Mouse (Mus musculus): ENCODE results near the gene Clcn5. TPM values are rescaled to one million over a fixed set of nuclear protein-coding genes. Genes with fewer than 3 reads are reported as not detected.

Gene Clcn5
- total RNA-seq, 2 experiments from 2014 or later: 16.2 to 20.1 TPM

DNA sequence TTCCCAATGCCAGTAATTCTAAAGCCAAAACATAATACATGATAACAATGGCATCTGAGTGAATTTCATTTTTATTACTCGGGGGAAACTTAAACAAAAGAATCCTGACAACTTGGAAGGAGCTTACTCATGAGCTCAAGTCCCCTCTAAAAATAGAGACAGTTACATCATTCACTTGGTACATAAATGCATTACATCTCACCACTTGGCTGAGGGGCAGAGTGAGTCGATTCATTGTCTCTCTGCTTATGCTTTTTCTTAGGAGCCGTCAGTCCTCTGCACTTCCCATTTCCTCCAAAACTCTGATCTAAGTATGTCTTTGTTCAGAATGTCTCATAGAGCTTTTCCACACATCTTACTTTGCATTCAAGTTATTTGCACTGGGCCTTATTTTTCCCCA lies 63.1 kb downstream of the Clcn5 start:
- intact Hi-C loops (cut with DNase I): no loop called here
- DNase-seq (ENCODE audit: extremely low spot score in 1 of 2, low spot score in 2 of 2): no peak

- intact Hi-C loops (cut with DNase I): no loop called here
- DNase-seq (ENCODE audit: extremely low spot score in 1 of 2, low spot score in 2 of 2): no peak
Observed at GRCm38 (mm10) chrX:7204099-7204498, 115.1 kb downstream of the Clcn5 start.

DNA sequence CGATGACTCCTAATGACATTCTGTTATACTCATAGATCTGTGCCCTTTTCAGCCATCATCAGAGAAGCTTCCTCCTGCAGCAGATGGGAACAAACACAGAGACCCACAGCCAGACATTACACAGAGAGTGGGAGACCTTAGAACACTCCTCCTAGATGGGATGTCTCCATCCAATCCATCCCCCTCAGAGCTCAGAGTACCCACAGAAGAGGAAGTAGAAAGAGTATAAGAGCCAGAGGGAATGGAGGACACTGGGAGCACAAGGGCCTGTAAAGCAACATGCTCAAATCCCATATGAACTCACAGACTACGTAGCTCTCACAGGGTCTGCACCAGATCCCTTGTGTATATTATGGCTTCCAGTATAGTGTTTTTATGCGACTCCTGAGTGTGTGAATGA lies 115.6 kb downstream of the Clcn5 start:
- intact Hi-C loops (cut with DNase I): no loop called here

GRCm38 (mm10) chrX:7197833-7198232 lies 121.3 kb downstream of the Clcn5 start:
- intact Hi-C loops (cut with DNase I): no loop called here

More for the DNA sequence above, 115.6 kb downstream of the Clcn5 start:
- no peak for DNase-seq (ENCODE audit: extremely low spot score in 1 of 2, low spot score in 2 of 2)

DNA sequence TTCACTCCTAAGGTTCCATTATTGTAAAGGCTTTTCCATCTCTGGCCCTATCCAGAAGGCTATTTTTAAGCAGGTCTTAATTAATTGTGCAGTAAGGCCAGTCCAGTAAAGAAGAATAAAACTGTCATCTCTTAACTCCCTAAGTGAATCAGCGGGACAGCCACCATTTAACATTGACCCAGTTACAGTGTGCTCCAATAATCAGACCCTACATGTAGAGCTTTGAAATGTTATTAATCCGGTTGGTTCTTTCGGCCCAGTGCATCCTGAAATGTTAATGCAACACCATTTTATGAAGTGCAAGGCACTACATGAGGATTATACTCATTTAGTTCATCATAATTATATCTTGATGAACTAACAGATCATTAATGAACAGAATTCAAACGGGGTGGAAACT lies 128.3 kb downstream of the Clcn5 start:
- DNase-seq (ENCODE audit: extremely low spot score in 1 of 2, low spot score in 2 of 2): no peak
- intact Hi-C loops (cut with DNase I): no loop called here

More at GRCm38 (mm10) chrX:7197833-7198232, 121.3 kb downstream of the Clcn5 start:
- DNase-seq (ENCODE audit: extremely low spot score in 1 of 2, low spot score in 2 of 2): no peak

DNA sequence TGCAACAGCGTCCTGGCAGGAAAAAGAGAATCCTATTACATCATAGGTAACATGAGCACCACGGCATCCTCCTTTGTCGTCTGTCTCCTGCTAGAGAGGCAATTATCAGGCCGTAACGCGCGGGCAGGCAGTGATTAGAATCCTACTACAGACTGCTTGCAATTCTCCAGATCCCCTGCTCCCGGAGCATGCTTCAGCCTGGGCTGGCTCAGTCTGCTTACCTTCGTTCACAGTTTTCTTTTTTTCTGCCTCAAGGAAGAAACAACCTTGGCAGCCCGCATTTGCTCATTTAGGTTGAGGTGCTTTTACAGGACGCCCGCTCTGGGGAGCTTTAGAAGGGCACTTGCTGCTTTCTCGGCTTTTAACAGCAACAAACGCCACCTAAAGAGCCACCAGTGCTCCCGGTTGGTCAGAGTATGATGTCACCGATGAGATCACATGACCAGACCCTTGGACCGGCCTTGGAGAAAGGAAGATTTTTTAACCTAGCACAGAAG lies 130.8 kb downstream of the Clcn5 start:
- peak; percentile 18 to 26 for DNase-seq (ENCODE audit: extremely low spot score in 1 of 2, low spot score in 2 of 2)
- intact Hi-C loops (cut with DNase I): loop anchor here (5.0 kb wide), 1 partner anchor 129 kb away; the partner anchor contains the start of gene Clcn5

DNA sequence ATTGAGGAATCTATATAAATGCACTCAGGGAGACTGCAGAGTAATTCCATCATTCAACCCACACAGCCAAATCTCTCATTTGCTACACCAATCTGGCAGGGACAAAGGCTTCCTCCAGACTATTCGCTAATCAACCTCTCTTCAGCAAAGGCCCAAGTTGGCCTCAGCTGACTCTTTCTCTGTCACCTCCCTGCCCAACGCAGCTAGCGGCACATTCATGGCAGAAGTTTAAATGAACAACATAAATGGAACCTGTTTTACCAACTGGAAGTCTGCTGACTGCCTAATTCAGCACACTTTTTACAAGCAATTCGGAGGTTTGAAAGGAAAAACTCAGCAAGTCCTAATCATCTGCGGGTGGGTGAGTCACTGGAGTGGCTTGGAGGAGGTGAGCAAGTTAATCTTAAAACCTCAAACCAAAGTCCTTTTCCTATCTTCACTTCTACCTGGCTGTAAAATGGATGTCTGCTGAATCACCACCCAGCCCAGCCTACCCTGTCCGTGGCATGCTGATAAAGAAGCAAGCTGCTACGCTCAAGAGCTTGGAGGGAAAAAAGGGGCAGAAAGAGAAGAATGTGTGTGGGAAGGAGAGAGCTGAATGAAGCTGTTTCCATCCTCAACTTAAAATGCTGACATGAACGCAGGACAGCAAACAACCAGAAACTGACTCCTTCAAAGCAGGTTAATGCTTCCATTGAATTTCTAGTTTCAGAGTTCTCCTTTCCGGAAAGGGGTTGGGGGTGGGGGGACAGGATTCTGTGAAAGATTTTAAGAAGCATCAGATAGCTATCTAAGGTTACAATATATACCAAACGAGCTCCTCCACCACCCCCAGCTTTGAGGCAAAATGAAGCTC lies 131.5 kb downstream of the Clcn5 start:
- intact Hi-C loops (cut with DNase I): loop anchor here (5.0 kb wide), 1 partner anchor 130 kb away; the partner anchor contains the start of gene Clcn5
- no peak for DNase-seq (ENCODE audit: extremely low spot score in 1 of 2, low spot score in 2 of 2)

DNA sequence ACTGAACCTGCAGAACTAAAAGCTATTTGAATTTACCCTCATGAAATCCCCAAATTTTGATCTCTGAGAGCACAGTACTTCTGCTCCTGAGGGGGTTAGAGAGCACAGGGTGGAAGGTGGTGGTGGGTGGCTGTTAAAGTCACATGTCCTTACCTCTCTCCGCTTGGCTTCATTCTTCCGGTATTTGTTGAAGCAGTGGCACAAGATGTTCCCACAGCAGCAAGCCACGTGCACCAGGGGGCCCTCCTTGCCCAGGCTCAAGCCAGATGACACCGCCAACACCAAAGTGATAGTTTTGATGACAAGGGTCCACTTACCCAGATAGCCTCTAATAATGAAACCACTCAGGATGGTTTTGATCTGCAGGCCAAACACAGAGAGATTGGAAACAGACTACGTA lies 149.0 kb downstream of the Clcn5 start:
- no peak for DNase-seq (ENCODE audit: extremely low spot score in 1 of 2, low spot score in 2 of 2)
- intact Hi-C loops (cut with DNase I): loop anchor here (10.0 kb wide), 1 partner anchor 65 kb away; no protein-coding TSS in a partner anchor

DNA sequence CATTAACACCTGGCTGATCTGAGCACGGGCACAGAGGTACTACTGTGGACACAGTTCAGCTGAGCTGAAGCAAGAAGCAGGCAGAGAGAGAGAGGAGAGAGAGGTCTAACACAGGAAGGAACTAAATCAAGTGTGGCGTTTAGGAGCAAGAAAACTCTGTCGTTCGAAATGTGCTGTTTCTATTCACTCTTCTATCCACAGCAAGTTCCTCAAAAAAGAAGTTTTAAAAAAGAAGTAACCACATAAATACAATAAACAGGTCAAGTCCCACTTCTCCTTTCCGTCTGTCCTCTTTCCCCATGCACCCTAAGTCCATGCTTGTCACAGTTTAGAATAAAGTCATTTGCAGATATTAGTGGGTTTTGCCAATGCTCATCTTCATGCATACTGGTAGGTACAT lies 150.4 kb downstream of the Clcn5 start:
- DNase-seq (ENCODE audit: extremely low spot score in 1 of 2, low spot score in 2 of 2): no peak
- intact Hi-C loops (cut with DNase I): no loop called here

- intact Hi-C loops (cut with DNase I): no loop called here
Observed at GRCm38 (mm10) chrX:7157976-7158375, 161.2 kb downstream of the Clcn5 start.

GRCm38 (mm10) chrX:7156026-7156732 lies 163.0 kb downstream of the Clcn5 start:
- DNase-seq (ENCODE audit: extremely low spot score in 1 of 2, low spot score in 2 of 2): no peak
- intact Hi-C loops (cut with DNase I): no loop called here

More at GRCm38 (mm10) chrX:7157976-7158375, 161.2 kb downstream of the Clcn5 start:
- DNase-seq (ENCODE audit: extremely low spot score in 1 of 2, low spot score in 2 of 2): no peak

- intact Hi-C loops (cut with DNase I): no loop called here
- DNase-seq (ENCODE audit: extremely low spot score in 1 of 2, low spot score in 2 of 2): no peak
Observed at GRCm38 (mm10) chrX:7150129-7150528, 169.0 kb downstream of the Clcn5 start.

DNA sequence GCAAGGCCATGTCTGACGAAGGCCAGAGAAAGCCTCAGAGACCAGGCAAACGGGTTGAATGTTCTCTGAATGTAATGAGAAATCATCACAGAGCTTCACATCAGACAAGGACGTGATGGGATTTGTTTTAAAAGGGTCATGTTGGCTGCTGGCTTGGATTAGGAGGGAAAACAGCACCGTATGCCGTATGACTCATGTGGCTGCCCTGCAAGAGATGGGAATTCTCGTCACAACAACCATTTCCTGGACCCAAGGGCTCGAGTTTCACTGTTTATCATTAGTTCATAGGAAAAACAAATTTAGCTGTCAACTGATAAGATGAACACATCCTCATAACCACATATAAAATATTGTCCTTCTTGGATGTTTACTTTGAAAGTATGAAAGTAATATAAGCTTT lies 173.0 kb downstream of the Clcn5 start:
- intact Hi-C loops (cut with DNase I): no loop called here
- no peak for DNase-seq (ENCODE audit: extremely low spot score in 1 of 2, low spot score in 2 of 2)

DNA sequence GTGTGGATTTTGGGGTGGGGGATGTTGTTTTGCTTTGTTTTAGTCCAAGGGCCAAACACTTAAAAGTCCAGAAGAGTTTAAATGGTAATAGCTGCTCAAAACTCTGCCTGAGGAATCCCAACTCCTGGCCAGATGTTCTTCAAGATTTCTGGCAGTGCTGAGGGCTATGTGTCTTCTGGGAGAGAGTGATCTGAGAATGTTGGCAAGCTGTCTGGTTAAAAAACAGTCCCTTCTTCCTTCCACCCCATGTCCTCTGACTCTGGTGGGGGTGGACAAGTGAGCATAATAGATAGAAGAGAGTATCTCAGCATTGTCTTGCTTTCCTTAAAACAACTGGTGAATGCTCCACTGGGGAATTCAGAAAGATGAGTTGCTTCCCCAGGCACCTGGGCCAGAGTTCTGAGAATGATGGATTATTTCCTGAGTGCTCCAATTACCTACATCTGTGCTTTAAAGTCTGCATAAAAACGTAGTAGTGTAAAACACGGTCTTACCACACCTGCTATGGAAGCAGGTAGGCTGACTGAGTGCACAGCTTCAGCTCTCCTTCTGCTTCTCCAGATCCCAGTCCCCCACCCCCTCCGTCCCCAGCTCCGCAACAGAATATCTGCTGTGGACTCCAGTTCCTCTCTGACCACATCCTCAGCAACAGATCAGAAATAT lies 197.4 kb downstream of the Clcn5 start:
- no peak for DNase-seq (ENCODE audit: extremely low spot score in 1 of 2, low spot score in 2 of 2)
- intact Hi-C loops (cut with DNase I): no loop called here

- intact Hi-C loops (cut with DNase I): no loop called here
- DNase-seq (ENCODE audit: extremely low spot score in 1 of 2, low spot score in 2 of 2): no peak
Observed at GRCm38 (mm10) chrX:7114885-7115284, 204.3 kb downstream of the Clcn5 start.
